Mouse (Mus musculus): ENCODE measurements around the gene Tab1.

GRCm38 (mm10) chr15:80161199-80161598 is 28.3 kb downstream of the Tab1 start:
- no peak for TF ChIP-seq NRF1 (IDR thresholded peaks at IDR 0.05; ENCODE audit: low read depth, low read length)
- TF ChIP-seq POLR2A (IDR thresholded peaks at IDR 0.05; ENCODE audit: low read depth, low read length) = no peak
- no peak for TF ChIP-seq RAD21 (IDR thresholded peaks at IDR 0.05; ENCODE audit: low read depth, low read length)
- no peak for TF ChIP-seq EP300 (IDR thresholded peaks at IDR 0.05; ENCODE audit: low read length)

All from CH12.LX (cell line).